22 mouse cellular contexts compared by ENCODE assay signal in the genomic region with DNA sequence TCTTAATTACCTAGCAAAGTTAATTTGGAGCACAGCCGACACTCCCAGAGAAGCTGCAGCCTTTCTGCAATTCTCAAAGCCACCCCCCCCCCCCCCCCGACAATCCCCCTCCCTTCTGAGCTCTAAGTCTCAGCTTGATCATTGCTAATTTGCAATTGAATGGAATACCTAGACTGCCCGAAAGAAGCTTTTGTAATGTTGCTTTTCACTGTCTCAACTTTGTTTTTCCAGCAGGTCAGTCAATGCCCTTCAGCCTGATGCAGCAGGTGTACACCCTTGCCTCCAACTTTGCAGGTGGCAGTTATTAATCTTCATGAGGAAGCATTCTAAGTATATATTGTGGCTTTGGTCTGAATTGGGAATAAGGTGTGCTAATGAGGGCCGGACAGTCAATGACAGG.
DNase-seq lines count a peak whose midpoint lies in the region; TF ChIP-seq lines count a peak whose summit lies in the region.
"Had no signal": no experiment of that assay in that cellular context is flagged by ENCODE, and none has a peak within 500 bp of the region (broad histone marks: within the 10 kb centered on the region; RNA-seq: fewer than 3 reads in every experiment).

No protein-coding gene starts in this region.

- no peaks in the 10 kb centered on the region for H3K36me3 ChIP-seq in ES-Bruce4 (ENCODE audit: control insufficient read depth, insufficient read depth, low read length, poor library complexity, severe bottlenecking)
- no peaks in the 10 kb centered on the region for H3K36me3 ChIP-seq in ES-E14 (ENCODE audit: control insufficient read depth, insufficient read depth, low read length, poor library complexity, severe bottlenecking)
- H3K36me3 ChIP-seq: embryonic facial prominence, embryonic 13.5 days; embryonic facial prominence, embryonic 15.5 days; forebrain, embryonic 10.5 days; forebrain, embryonic 12.5 days had no signal

- no peaks in the 10 kb centered on the region for H3K27me3 ChIP-seq in ES-Bruce4 (ENCODE audit: control insufficient read depth, insufficient read depth, low read length, poor library complexity, severe bottlenecking)
- H3K27me3 ChIP-seq: CH12.LX; embryonic facial prominence, embryonic 13.5 days; embryonic facial prominence, embryonic 15.5 days; forebrain, embryonic 12.5 days had no signal

- TF ChIP-seq CTCF in ES-Bruce4 (IDR thresholded peaks at IDR 0.05; ENCODE audit: low read depth, low read length): no peak

- H3K9me3 ChIP-seq in ES-Bruce4 (replicated peaks; ENCODE audit: control insufficient read depth, insufficient read depth, low read length, poor library complexity, severe bottlenecking): peaks cover 10% of the 10 kb centered on the region; the same call in 1 of the 2 replicates
- H3K9me3 ChIP-seq in ES-E14 (ENCODE audit: control insufficient read depth, insufficient read depth, low read depth, low read length): no peaks in the 10 kb centered on the region
- H3K9me3 ChIP-seq: embryonic facial prominence, embryonic 15.5 days had no signal

- TF ChIP-seq EP300 in ES-Bruce4 (IDR thresholded peaks at IDR 0.05; ENCODE audit: insufficient read depth, low read depth, low read length): 0 out of 2 replicates have a peak, but pooled peaks have one; percentile 58

- in situ Hi-C loops in ES-E14 (cut with MboI; ENCODE audit: low sequenced_read_pairs in 2 of 2, unreplicated experiment in 2 of 2): no loop called here

- DNase-seq in ES-E14 (ENCODE audit: low read depth, low spot score) (peak; percentile 37), ZHBTc4 (ENCODE audit: low read depth, low spot score) (peak; percentile 80)
- DNase-seq in right cerebral cortex, postnatal 10 days (ENCODE audit: low spot score in 2 of 2): no peak
- DNase-seq in urinary bladder, postnatal 14 days (ENCODE audit: low spot score): no peak
- DNase-seq: adrenal gland, adult 2 months; adrenal gland, postnatal 10 days; adrenal gland, postnatal 25 days; B cell, adult 2 months; cerebellum, adult 11 months; cerebellum, adult 18-20 months; cerebellum, adult 8-10 months; cerebellum, adult 9-11 months; cerebellum, postnatal 14 days; cerebellum, postnatal 36 days; embryo, embryonic 11 days had no signal

- H3K4me3 ChIP-seq in ES-Bruce4 (ENCODE audit: low read depth, low read length) (no peak overlapping the region), ES-E14 (ENCODE audit: insufficient read depth in 1 of 2, low read depth in 1 of 2, low read length in 2 of 2, poor library complexity in 1 of 2, severe bottlenecking in 1 of 2) (no peak overlapping the region)
- H3K4me3 ChIP-seq: embryonic facial prominence, embryonic 13.5 days; embryonic facial prominence, embryonic 15.5 days; erythroblast, embryonic 14.5 days; forebrain, embryonic 10.5 days; forebrain, embryonic 12.5 days had no signal

- H3K4me1 ChIP-seq in ES-Bruce4 (ENCODE audit: control insufficient read depth, insufficient read depth, low read length) (no peaks in the 10 kb centered on the region), ES-E14 (ENCODE audit: control insufficient read depth in 2 of 2, insufficient read depth in 2 of 2, low read length in 2 of 2, poor library complexity in 1 of 2) (peaks cover 0 to 2% of the 10 kb centered on the region in 2 experiments; a peak in 1 of 4 replicates)
- H3K4me1 ChIP-seq: embryonic facial prominence, embryonic 13.5 days; embryonic facial prominence, embryonic 15.5 days; forebrain, embryonic 10.5 days; forebrain, embryonic 12.5 days had no signal

- peak overlapping the region; percentile 71; the same call in 1 of the 2 replicates for H3K27ac ChIP-seq in ES-Bruce4 (ENCODE audit: insufficient read depth, low read length)
- peak overlapping the region; percentile 22; the same call in 1 of the 2 replicates for H3K27ac ChIP-seq in ES-E14 (ENCODE audit: insufficient read depth, low read depth, low read length, poor library complexity, severe bottlenecking)
- H3K27ac ChIP-seq: embryonic facial prominence, embryonic 13.5 days; embryonic facial prominence, embryonic 15.5 days; forebrain, embryonic 10.5 days; forebrain, embryonic 12.5 days had no signal

- H3K9ac ChIP-seq in ES-Bruce4 (ENCODE audit: low read depth, poor library complexity, severe bottlenecking): no peak overlapping the region
- no peak overlapping the region for H3K9ac ChIP-seq in ES-E14 (ENCODE audit: insufficient read depth, low read depth, low read length, poor library complexity, severe bottlenecking)
- H3K9ac ChIP-seq: embryonic facial prominence, embryonic 13.5 days; embryonic facial prominence, embryonic 15.5 days; forebrain, embryonic 12.5 days had no signal

- TF ChIP-seq POLR2A in ES-Bruce4 (IDR thresholded peaks at IDR 0.05; ENCODE audit: insufficient read depth, low read length): no peak

TF ChIP-seq in ES-E14, 5 proteins besides CTCF, POLR2A, EP300 and RAD21:
- no peak for TF ChIP-seq ZNF384 (IDR thresholded peaks at IDR 0.05; ENCODE audit: low read depth, low read length)
- TF ChIP-seq HCFC1 (IDR thresholded peaks at IDR 0.05; ENCODE audit: borderline replicate concordance, insufficient read depth, low read length): no peak
- no peak for TF ChIP-seq CHD2 (IDR thresholded peaks at IDR 0.05; ENCODE audit: low read depth, low read length)
- no peak for TF ChIP-seq ZC3H11A (IDR thresholded peaks at IDR 0.05; ENCODE audit: borderline replicate concordance, low read depth, low read length)
- TF ChIP-seq MAFK (IDR thresholded peaks at IDR 0.05; ENCODE audit: insufficient read depth, low read depth, low read length): no peak
TF ChIP-seq in ES-E14: peak in this region for 0.

Comparison
In these comparisons a context has a peak if more than half of its experiments do, and no peak if none do; other contexts are left out.
1. DNase-seq: peak in ES-E14 (single experiment) and ZHBTc4 (single experiment); none in right cerebral cortex, postnatal 10 days (0 of 2) and urinary bladder, postnatal 14 days (single experiment).